Mouse (Mus musculus) heart, postnatal 0 days (tissue): Measurements from ENCODE around the gene Insl6.

Source experiments
- CTCF ChIP-seq: IDR thresholded peaks from 2 replicates; pipeline ENCODE4 v1.5.1; 2016; ENCODE audit warnings: antibody characterized with exemption, control low read depth, low read depth
- EP300 ChIP-seq: IDR thresholded peaks from 2 replicates; pipeline ENCODE4 v1.6.1; 2016; ENCODE audit warnings: antibody characterized with exemption, low read depth

DNA sequence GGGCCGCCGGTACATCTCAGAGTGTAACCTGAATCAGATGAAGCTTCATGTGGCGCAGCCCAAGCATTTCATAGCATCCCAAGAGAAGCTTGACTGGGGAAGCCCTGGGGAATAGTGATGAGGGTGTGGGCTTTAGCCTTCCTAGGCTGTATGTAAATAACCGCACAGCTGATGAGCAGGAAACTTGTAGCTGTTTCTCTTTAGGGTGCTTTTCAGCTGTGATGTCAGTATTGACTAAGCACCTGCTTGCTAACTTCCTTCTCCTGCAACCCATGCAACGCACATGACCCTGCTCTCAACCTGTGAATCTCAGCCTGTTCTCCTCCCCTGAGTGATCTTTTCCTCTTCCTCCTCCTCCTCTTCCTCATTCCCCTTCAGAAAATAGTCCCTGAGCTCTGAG lies 38.9 kb upstream of the Insl6 start:
- no peak for TF ChIP-seq CTCF
- TF ChIP-seq EP300, result no peak
